Mouse (Mus musculus) MEL (cell line): ENCODE data around the gene Ttc41. TPM values are rescaled to one million over a fixed set of nuclear protein-coding genes. Genes with fewer than 3 reads are reported as not detected.

Source experiments
- DNase-seq: peaks from one replicate; pipeline ENCODE4 v3.0.0; 2011; ENCODE audit warnings: low read depth, low spot score
- H3K27ac ChIP-seq: 2 replicates; pipeline ENCODE4 v1.5.1; 2012; ENCODE audit warnings: low read depth, mild to moderate bottlenecking, control low read depth, low read length, moderate library complexity; ENCODE audit not compliant: control insufficient read depth
- H3K27me3 ChIP-seq, 2 experiments: fragments of 150-350 bp in 1 of 2; sonication (generic) in 1 of 2; 2 replicates each; pipeline ENCODE4 v1.6.1; 2012; ENCODE audit warnings: low read length in 2 of 2, mild to moderate bottlenecking in 2 of 2, improper control_type of control experiment in 1 of 2, moderate library complexity in 1 of 2; ENCODE audit not compliant: insufficient read depth in 2 of 2, control insufficient read depth in 1 of 2
- H3K36me3 ChIP-seq, 2 experiments: 2 replicates each; pipeline ENCODE4 v1.6.1; 2012 to 2014; ENCODE audit warnings: low read length in 2 of 2, improper control_type of control experiment in 1 of 2, inconsistent platforms in 1 of 2, mild to moderate bottlenecking in 1 of 2; ENCODE audit not compliant: insufficient read depth in 2 of 2, control insufficient read depth in 1 of 2
- H3K4me1 ChIP-seq, 2 experiments: fragments of 150-350 bp in 1 of 2; sonication (generic) in 1 of 2; 2 replicates each; pipeline ENCODE4 v1.6.1; 2012; ENCODE audit warnings: low read length in 2 of 2, improper control_type of control experiment in 1 of 2, mild to moderate bottlenecking in 1 of 2; ENCODE audit not compliant: insufficient read depth in 2 of 2, control insufficient read depth in 1 of 2
- H3K4me3 ChIP-seq, 2 experiments: fragments of 150-350 bp in 1 of 2; sonication (generic) in 1 of 2; 2 replicates each; pipeline ENCODE4 v1.5.1; 2012; ENCODE audit warnings: low read depth in 2 of 2, low read length in 2 of 2, mild to moderate bottlenecking in 2 of 2, moderate library complexity in 2 of 2, control low read depth in 1 of 2, improper control_type of control experiment in 1 of 2; ENCODE audit not compliant: control insufficient read depth in 1 of 2, insufficient read depth in 1 of 2
- H3K79me2 ChIP-seq: 2 replicates; pipeline ENCODE4 v1.6.1; 2012; ENCODE audit warnings: mild to moderate bottlenecking, low read length, moderate library complexity; ENCODE audit not compliant: control insufficient read depth, poor library complexity, insufficient read depth
- H3K9ac ChIP-seq: 2 replicates; pipeline ENCODE4 v1.6.1; 2012; ENCODE audit warnings: low read depth, mild to moderate bottlenecking, control low read depth, low read length, moderate library complexity; ENCODE audit not compliant: control insufficient read depth, poor library complexity, severe bottlenecking
- H3K9me3 ChIP-seq: fragments of 150-350 bp; sonication (generic); replicated peaks from 2 replicates; pipeline ENCODE4 v1.6.1; 2012; ENCODE audit warnings: mild to moderate bottlenecking, low read length, improper control_type of control experiment, moderate library complexity; ENCODE audit not compliant: insufficient read depth
- ETS1 ChIP-seq: IDR thresholded peaks from 2 replicates; pipeline ENCODE4 v1.6.1; 2012; ENCODE audit warnings: low read depth, mild to moderate bottlenecking, inconsistent platforms, low read length, improper control_type of control experiment, moderate library complexity
- GABPA ChIP-seq: IDR thresholded peaks from 2 replicates; pipeline ENCODE4 v1.6.1; 2012; ENCODE audit warnings: low read depth, mild to moderate bottlenecking, inconsistent platforms, low read length, improper control_type of control experiment, moderate library complexity
- GATA1 ChIP-seq: IDR thresholded peaks from 2 replicates; pipeline ENCODE4 v1.6.1; 2011; ENCODE audit warnings: low read depth, low read length, improper control_type of control experiment
- HCFC1 ChIP-seq: IDR thresholded peaks from 2 replicates; pipeline ENCODE4 v1.6.1; 2012; ENCODE audit warnings: low read depth, mild to moderate bottlenecking, inconsistent platforms, low read length, improper control_type of control experiment, moderate library complexity
- MAZ ChIP-seq: IDR thresholded peaks from 2 replicates; pipeline ENCODE4 v1.6.1; 2012; ENCODE audit warnings: low read depth, mild to moderate bottlenecking, inconsistent platforms, low read length, improper control_type of control experiment
- MYB ChIP-seq: IDR thresholded peaks from 2 replicates; pipeline ENCODE4 v1.6.1; 2011; ENCODE audit warnings: mild to moderate bottlenecking, low read depth, low read length, improper control_type of control experiment
- MYC ChIP-seq: IDR thresholded peaks from 2 replicates; pipeline ENCODE4 v1.6.1; 2011; ENCODE audit warnings: low read depth, mild to moderate bottlenecking, low read length, improper control_type of control experiment, moderate library complexity
- NELFE ChIP-seq: IDR thresholded peaks from 2 replicates; pipeline ENCODE4 v1.6.1; 2011; ENCODE audit warnings: low read depth, low read length, improper control_type of control experiment
- SMC3 ChIP-seq: IDR thresholded peaks from 2 replicates; pipeline ENCODE4 v1.6.1; 2011; ENCODE audit warnings: low read depth, low read length, improper control_type of control experiment
- USF1 ChIP-seq: IDR thresholded peaks from 2 replicates; pipeline ENCODE4 v1.6.1; 2014; ENCODE audit warnings: low read depth, mild to moderate bottlenecking, inconsistent platforms, low read length, improper control_type of control experiment, moderate library complexity
- ZC3H11A ChIP-seq: IDR thresholded peaks from 2 replicates; pipeline ENCODE4 v1.6.1; 2012; ENCODE audit warnings: low read depth, mild to moderate bottlenecking, inconsistent platforms, low read length, improper control_type of control experiment
- ZMIZ1 ChIP-seq: IDR thresholded peaks from 2 replicates; pipeline ENCODE4 v1.6.1; 2012; ENCODE audit warnings: low read depth, mild to moderate bottlenecking, inconsistent platforms, low read length, improper control_type of control experiment, moderate library complexity
- polyA plus RNA-seq, 2 experiments: library from polyadenylated mRNA; stranded (reverse) in 1 of 2; unstranded in 1 of 2; fragments of >175 nt in 1 of 2; fragments of >200 nt in 1 of 2; gene quantifications; 2 replicates each; pipeline versions ENCODE4 v1.2.1 to v1.2.4; 2012; ENCODE audit warnings: low replicate concordance in 2 of 2, low read depth in 1 of 2; ENCODE audit not compliant: insufficient read length in 2 of 2, insufficient read depth in 1 of 2, missing spikeins in 1 of 2
- total RNA-seq: library from RNA; depleted of rRNA; stranded (reverse); fragments of 300-350 nt; gene quantifications from 2 replicates; pipeline ENCODE4 v1.2.3, GENCODE M21; 2012

Ttc41 gene
- total and polyA plus RNA-seq, 3 experiments = 1.0 to 2.1 TPM; not detected in 1

DNA sequence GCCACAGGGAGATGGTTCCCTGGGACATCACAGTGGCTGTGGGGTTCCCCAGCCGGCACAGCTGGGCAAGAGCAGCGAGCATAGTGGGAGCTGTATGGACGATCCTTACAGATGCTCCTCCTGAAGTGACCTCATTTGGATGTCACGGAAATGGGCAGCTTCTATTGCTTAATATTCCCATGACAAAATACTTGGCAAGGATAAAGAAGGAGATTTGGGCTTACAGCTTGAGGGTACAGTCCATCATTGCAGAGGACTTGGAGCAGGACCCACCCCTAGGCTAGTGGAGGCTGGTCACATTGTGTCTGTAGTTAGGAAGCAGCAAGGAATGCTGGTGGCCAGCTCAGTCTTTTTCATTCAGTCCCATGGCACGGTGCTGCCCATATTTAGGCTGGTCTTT is 105.0 kb downstream of the Ttc41 start:
- Histone ChIP-seq H3K4me1 (no peaks in the 10 kb centered on the region), H3K36me3 (peaks cover 0 to 10% of the 10 kb centered on the region in 2 experiments; a peak in 2 of 4 replicates)
- TF ChIP-seq GABPA = no peak
- TF ChIP-seq MAZ = no peak
- TF ChIP-seq, all 39 proteins: peak for 0

DNA sequence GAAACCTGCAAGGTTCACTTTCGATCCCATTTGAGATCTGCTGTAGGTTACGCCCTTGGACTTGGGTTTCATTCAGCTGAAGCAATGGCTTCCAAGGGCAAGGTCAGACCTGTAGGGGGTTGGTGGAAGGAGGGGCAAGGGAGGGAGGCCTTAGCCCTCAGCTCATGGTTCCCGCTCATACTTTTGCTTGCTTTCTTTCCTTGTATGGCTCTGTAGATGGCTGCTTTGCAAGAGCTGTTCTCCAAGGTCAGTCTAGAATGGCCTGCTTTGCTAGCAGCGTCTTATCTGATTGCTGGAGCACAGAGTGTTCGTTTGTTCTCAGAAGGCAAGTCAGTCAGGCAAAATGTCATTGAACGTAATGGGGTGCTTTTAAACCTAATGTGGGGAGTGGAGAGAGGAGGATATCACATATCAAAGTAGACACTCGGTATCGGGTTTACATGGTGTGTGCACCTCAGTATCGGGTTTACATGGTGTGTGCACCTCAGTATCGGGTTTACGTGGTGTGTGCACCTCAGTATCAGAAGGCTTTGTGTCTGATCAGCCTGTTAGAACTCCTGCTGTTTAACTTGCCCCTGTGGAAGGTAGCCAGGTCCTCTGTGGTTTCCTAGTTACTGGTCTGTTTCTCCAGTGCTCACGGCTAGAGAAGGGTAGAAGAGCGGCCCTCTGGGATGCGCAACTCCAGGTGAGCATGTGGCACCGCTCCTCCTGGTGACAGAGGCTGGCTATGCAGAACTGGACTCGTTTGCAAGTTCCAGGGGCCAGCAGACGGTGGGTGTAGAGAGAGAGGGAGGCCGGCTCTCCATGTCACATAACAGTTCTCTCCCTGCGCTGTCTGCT is 108.9 kb downstream of the Ttc41 start:
- no peak overlapping the region for H3K4me3 ChIP-seq
- DNase-seq = no peak
- no peak overlapping the region for H3K27ac ChIP-seq
- H3K79me2 ChIP-seq = no peaks in the 10 kb centered on the region; the same call in 1 of the 2 replicates
- H3K36me3 ChIP-seq = peaks cover 0 to 8% of the 10 kb centered on the region in 2 experiments; a peak in 2 of 4 replicates
- H3K9me3 ChIP-seq = no peaks in the 10 kb centered on the region
- H3K9ac ChIP-seq = no peak overlapping the region
- TF ChIP-seq USF1 (no peak), GATA1 (0 out of 2 replicates have a peak, but pooled peaks have one; percentile 14), MAZ (no peak), ZMIZ1 (no peak), ZC3H11A (no peak), HCFC1 (no peak)
- H3K4me1 ChIP-seq = no peaks in the 10 kb centered on the region
- no peaks in the 10 kb centered on the region for H3K27me3 ChIP-seq

More for the DNA sequence above, 105.0 kb downstream of the Ttc41 start:
- Histone ChIP-seq H3K79me2 (no peaks in the 10 kb centered on the region; the same call in 1 of the 2 replicates), H3K9ac (no peak overlapping the region), H3K27ac (no peak overlapping the region), H3K9me3 (no peaks in the 10 kb centered on the region), H3K4me3 (no peak overlapping the region), H3K27me3 (no peaks in the 10 kb centered on the region)
- DNase-seq = no peak

DNA sequence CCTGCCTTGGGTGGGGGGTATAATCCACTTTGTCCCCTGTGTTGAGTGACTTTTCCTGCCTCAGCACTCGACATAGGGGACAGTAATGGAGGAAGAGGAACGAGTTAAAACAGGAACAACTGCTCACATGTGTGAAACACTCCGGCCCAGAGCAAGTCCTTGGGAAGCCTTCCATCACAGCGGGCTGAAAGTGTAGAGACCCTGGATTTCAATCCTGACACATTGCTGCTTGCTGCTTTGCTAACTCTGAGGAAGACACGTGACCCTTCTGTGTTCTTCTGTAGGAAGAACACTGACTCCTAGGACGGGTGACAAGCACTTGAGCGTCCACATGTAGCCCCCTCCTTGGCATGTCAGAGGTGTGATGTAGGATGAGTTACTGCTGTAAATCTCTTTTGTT is 109.5 kb downstream of the Ttc41 start:
- Histone ChIP-seq H3K4me1 (no peaks in the 10 kb centered on the region), H3K27ac (no peak overlapping the region), H3K9me3 (no peaks in the 10 kb centered on the region), H3K9ac (no peak overlapping the region), H3K4me3 (no peak overlapping the region), H3K36me3 (peaks cover 0 to 6% of the 10 kb centered on the region in 2 experiments; a peak in 2 of 4 replicates), H3K79me2 (no peaks in the 10 kb centered on the region; the same call in 1 of the 2 replicates), H3K27me3 (no peaks in the 10 kb centered on the region)
- TF ChIP-seq ETS1 = no peak
- TF ChIP-seq MYB = no peak
- TF ChIP-seq MYC = no peak
- TF ChIP-seq SMC3 = no peak
- TF ChIP-seq NELFE = no peak
- no peak for DNase-seq
